Mouse (Mus musculus) urinary bladder, postnatal 25 days (tissue): ENCODE measurements at regions not wholly inside any gene's neighbourhood (a gene's known extent, or its start where the extent isn't known, plus 50 kb on each side); places are given as distances from the start of the nearest gene placed in this dataset.
"Not testable (repeated sequence)": the region's sequence is repeated elsewhere in the genome, so short reads cannot be mapped to it uniquely, and the experiment has no call there.

Experiments used
- DNase-seq: peaks from one replicate; pipeline ENCODE4 v3.0.0; 2022; ENCODE audit warnings: low spot score

DNA sequence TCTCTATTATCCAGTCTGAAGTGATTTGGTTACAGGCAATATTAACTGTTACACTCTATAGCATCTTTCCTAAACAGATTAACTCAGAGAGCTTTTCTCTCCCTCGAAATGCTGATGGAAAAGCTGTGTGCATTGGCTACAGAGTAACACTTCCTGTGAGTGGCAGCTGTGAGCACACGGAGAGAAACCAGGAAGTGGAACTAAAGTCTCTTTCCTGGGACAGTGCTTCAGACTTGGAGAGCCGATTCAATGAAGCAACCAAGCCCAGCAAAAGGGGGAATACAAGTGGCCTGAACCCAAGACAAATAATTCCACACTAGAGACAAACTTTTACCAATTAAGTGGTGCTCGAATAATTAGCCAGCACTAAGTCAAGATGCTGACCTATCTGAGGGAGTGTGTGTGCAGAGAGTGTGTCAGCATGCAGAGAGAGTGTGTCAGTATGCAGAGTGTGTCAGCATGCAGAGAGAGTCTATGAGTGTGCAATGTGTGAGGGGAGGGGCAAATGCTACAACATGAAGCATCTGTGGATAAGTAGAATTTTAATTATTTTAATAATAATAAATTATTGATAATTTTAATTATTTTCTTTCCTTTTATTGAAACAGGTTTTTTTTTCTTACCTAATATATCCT is 74.9 kb upstream of the 1110032F04Rik start:
- no peak for DNase-seq

DNA sequence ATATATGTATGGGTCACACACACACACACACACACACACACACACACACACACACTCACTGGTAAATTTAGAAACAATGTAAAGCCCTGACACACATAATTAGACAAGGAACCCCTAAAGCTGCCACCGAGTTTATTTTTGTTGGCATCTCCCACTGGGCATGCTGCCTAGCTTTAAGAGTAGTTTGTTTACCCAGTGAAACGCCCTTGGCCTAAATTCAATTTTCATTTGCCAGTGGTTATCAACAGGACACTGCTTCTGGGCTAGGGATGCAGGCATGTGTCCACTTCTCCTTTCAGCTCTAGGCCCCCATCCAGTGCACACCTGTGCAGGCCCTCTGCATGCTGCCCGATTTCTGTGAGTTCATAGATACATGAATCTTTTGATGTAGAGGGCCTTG is 73.7 kb upstream of the 1110032F04Rik start:
- no peak for DNase-seq

DNA sequence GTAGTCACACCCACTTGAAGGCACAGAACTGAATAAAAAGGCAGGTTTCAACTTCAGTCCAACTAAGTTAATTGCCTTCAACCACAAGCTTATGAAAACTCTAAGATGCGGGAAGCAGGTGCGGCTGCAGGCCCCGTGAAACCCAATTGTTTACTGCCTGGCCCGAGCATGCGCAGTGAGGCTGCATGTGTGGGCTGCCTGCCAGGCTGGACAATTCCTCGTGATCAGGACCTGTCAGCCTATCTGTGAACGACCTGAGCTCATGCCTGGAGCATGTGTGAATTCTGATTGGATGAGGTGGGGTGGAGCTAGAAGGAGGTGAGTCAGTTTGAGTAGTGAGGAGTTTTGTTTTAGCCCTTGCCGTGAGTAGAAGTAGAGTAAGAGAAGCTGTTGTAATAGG is 71.0 kb upstream of the 1110032F04Rik start:
- not testable (repeated sequence) for DNase-seq

DNA sequence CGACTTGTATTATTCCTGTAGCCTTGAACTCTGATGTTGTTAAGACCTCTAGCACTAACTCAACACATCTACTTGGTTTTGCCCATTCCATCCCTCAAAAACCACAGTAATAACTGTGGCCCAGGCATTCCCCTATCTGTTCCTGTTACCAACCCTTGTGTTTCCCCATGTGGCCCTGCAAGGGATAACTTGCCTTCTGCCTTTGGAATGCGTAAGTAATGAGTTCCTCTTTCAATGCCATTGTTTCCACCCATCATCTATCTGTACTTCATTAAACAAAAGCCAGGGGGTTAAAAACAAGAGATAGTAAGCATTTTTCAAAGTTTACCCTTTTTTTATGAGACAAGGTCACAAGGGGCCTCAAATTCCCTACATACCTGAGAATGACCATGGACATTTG is 60.5 kb upstream of the 1110032F04Rik start:
- DNase-seq = no peak

DNA sequence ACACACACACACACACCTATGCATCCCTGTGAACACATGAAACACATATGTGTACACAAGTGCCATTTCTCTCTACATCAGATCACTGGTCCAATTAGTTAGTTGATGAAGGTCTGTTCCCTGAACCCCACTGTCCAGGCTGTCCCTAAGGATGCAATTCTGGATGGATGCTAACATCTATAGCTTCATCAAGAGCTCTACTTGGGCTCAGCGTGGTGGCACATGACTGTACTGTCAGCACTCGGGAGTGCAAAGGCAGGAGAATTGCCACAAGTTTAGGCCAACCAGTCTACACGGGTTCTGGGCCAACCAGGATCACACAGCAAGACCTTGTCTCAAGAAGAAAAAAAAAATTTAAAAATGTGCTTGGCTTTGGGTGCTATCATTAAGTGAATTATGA is 55.9 kb upstream of the 1110032F04Rik start:
- DNase-seq = no peak

DNA sequence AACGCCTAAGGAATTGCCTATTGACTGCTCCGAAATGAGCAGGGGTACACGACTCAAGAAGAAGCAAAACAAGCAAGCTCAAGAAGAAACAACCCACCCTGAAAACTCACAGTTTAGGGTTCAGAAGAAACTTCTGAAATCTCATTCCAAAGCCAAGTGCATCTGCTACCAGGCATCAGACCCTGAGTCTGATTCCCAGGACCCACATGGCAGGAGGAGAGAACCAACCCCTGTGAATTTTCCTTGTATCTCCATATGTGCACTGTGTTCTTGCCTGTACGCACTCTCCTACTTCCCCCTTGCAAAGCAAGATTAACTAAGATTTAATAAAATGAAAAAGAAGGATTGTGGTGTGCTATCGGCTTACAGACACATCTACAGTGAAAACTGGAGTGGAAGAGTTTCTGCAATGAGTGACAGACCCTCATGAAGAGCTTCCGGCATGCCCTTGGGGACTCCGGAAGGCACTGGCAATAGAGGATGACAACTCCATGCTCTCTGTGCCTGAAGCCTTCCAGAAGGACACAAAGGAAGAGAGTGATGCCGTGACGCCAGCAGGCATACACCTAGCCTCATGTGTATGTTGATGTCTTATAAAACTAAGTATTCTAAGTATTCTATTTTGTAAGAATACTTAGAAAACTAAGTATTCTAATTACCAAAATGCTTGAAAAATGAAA is 55.2 kb upstream of the 1110032F04Rik start:
- no peak for DNase-seq

DNA sequence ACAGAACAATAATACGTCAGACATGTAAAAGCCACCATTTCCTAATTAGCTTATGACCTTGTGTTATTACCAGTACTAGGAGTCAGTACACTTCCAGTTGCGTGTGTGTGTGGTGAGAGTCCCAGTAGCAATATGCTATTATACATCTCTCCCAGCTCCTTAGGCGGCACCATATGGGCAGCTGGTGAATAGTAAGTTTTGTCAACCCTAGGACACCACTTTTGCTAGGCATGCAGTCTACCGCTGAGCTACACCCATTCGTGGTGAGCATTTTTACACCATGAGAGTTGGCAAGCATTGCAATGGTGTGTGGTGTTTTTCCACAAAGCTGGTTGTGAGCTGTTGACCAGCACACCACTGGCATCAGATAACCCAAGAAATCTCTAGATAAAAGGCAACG is 53.8 kb upstream of the 1110032F04Rik start:
- no peak for DNase-seq

DNA sequence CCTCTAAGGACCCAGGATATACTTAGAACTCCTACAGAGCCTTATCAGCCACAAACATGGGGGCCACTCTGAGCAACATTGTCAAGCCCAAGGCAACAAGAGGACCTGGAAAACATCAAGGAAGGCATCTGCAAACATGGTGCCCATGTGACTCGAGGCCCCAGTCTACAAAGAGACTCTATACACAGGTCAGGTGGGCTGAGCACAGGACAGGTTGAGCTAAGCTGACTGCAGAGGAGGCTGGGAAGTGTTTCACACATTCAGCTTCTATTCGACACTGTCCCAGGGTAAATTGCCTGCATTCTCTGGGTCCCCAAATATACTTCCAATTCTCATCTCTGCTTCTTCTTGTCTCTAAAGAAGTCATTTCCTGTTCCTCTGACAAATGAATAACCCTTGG is 52.1 kb upstream of the 1110032F04Rik start:
- DNase-seq = no peak
